Mouse (Mus musculus) ES-Bruce4 (cell line): ENCODE measurements at regions not wholly inside any gene's neighbourhood (a gene's known extent, or its start where the extent isn't known, plus 50 kb on each side); places are given as distances from the start of the nearest gene placed in this dataset.

ENCODE experiments used
- CTCF ChIP-seq: IDR thresholded peaks from one replicate; pipeline ENCODE4 v1.8.1; 2011; ENCODE audit warnings: low read depth, low read length
- EP300 ChIP-seq: IDR thresholded peaks from 2 replicates; pipeline ENCODE4 v1.6.1; 2011; ENCODE audit warnings: low read depth, low read length; ENCODE audit not compliant: insufficient read depth

DNA sequence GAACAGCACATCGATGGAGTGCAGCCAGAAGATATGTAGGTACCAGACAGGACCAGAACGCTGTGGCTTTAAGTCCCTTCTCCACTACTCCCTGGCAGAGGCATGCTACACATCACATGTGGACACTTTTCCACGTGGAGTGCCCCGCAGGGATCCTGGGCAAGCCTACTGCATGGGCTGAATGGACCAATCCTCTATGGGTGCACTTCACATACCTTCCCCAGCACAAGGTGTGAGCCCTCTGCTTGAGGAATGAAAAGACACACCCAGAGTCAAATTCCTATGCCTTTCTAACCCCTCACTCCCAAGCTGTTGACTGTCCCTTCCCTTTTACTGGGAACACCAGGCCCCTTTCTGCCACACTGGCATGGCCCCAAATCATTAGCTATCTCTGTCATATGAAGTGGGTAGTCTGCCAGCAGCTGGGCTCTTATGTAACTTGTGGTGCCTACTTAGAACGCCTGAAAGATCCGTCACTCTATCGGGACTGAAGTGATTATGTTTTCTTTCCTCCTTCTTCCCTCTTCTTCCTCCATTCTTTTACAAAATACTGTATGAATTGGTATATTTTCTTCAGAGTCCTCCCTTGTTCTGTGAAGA, 191.9 kb upstream of the Msx2 start:
- no peak for TF ChIP-seq CTCF
- TF ChIP-seq EP300 = no peak
